Mouse (Mus musculus): ENCODE data around the gene Man1a2.

GRCm38 (mm10) chr3:100682281-100682680 lies 3.0 kb downstream of the Man1a2 start:
- TF ChIP-seq CTCF (IDR thresholded peaks at IDR 0.05; ENCODE audit: low read depth, low read length) (no peak), POLR2A (IDR thresholded peaks at IDR 0.05; ENCODE audit: extremely low read depth, insufficient read depth, low read length) (no peak)
